Mouse (Mus musculus) hematopoietic stem cell, adult 5-6 weeks (primary cell): ENCODE measurements at regions not wholly inside any gene's neighbourhood (a gene's known extent, or its start where the extent isn't known, plus 50 kb on each side); places are given as distances from the start of the nearest gene placed in this dataset.

Experiments
- ATAC-seq, 2 experiments: fragments of 125-278 bp in 1 of 2; replicated peaks in 1 of 2; 2 replicates each; pipeline ENCODE4 v1.8.0; 2016 to 2017; ENCODE audit warnings: inconsistent platforms in 2 of 2, mild to moderate bottlenecking in 2 of 2, moderate number of reproducible peaks in 2 of 2, low read depth in 1 of 2, moderate TSS enrichment in 1 of 2; ENCODE audit not compliant: low FRiP score in 2 of 2, poor library complexity in 2 of 2, severe bottlenecking in 2 of 2, insufficient read depth in 1 of 2, low TSS enrichment in 1 of 2

- ATAC-seq = peak; percentile 83 to 88
These were observed 350.7 kb upstream of the Rasa1 start for GRCm38 (mm10) chr13:85639376-85640229.

GRCm38 (mm10) chr13:85629506-85630175 lies 340.7 kb upstream of the Rasa1 start:
- ATAC-seq = peak in 1 of 2 experiments; percentile 39; a peak in 2 of 4 replicates
